51 mouse cellular contexts compared by ENCODE assay signal in the genomic region with DNA sequence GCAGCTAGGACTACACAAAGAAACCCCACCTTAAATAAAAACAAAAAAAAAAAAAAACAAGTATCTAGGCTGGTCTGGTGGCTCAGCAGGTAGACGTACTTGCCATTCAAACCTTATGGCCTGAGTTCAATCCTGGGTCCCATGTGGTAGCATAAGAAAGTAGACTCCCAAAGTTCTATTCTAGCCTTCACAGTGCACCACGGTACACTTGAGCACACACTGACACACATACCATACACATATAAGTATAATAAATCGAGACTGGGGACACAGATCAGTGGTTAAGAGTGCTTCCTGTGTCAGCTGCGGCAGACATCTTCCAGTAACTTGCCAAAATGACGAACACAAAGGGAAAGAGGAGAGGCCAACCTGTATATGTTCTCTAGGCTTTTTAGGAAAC. TPM values are rescaled to one million over a fixed set of nuclear protein-coding genes. Genes with fewer than 3 reads are reported as not detected.
"Had no signal": no experiment of that assay in that cellular context is flagged by ENCODE, and none has a peak within 500 bp of the region (broad histone marks: within the 10 kb centered on the region; RNA-seq: fewer than 3 reads in every experiment).

No protein-coding gene starts in this region.

- H3K27me3 ChIP-seq: heart, embryonic 12.5 days; hindbrain, embryonic 12.5 days; hindbrain, embryonic 13.5 days; hindbrain, embryonic 15.5 days had no signal

- H3K4me2 ChIP-seq: heart, embryonic 11.5 days; heart, embryonic 12.5 days; heart, embryonic 13.5 days; heart, embryonic 15.5 days; hindbrain, embryonic 12.5 days; hindbrain, embryonic 13.5 days; hindbrain, embryonic 14.5 days; hindbrain, embryonic 15.5 days; intestine, embryonic 15.5 days; kidney, embryonic 15.5 days had no signal

- H3K27ac ChIP-seq: heart, embryonic 13.5 days; heart, embryonic 15.5 days; hindbrain, embryonic 10.5 days; hindbrain, embryonic 12.5 days; hindbrain, embryonic 13.5 days; hindbrain, embryonic 14.5 days; hindbrain, embryonic 15.5 days; hindbrain, postnatal 0 days; intestine, embryonic 15.5 days; kidney, embryonic 15.5 days; kidney, postnatal 0 days; layer of hippocampus, adult 2 months; left cerebral cortex, adult 2 months had no signal

- H3K36me3 ChIP-seq: heart, embryonic 12.5 days; heart, embryonic 13.5 days; heart, embryonic 15.5 days; hindbrain, embryonic 10.5 days; hindbrain, embryonic 12.5 days; hindbrain, embryonic 13.5 days; hindbrain, embryonic 15.5 days; intestine, embryonic 15.5 days; kidney, embryonic 15.5 days had no signal

- H3K4me1 ChIP-seq: hindbrain, embryonic 10.5 days; hindbrain, embryonic 12.5 days; hindbrain, embryonic 13.5 days; hindbrain, embryonic 15.5 days; kidney, embryonic 15.5 days had no signal

- H3K9ac ChIP-seq: heart, embryonic 12.5 days; heart, embryonic 13.5 days; heart, embryonic 15.5 days; hindbrain, embryonic 12.5 days; hindbrain, embryonic 13.5 days; hindbrain, embryonic 14.5 days; hindbrain, embryonic 15.5 days; intestine, embryonic 15.5 days; kidney, embryonic 15.5 days had no signal

- H3K4me3 ChIP-seq: heart, embryonic 12.5 days; heart, embryonic 13.5 days; heart, embryonic 15.5 days; hindbrain, embryonic 10.5 days; hindbrain, embryonic 12.5 days; hindbrain, embryonic 13.5 days; hindbrain, embryonic 15.5 days; intestine, embryonic 15.5 days; kidney, embryonic 15.5 days; layer of hippocampus, adult 2 months; left cerebral cortex, adult 2 months had no signal

- DNase-seq: heart, postnatal 14 days; heart, postnatal 36 days; heart, postnatal 4 days; kidney, adult 11 months; kidney, adult 18-20 months; kidney, adult 2 months; kidney, adult 8-10 months; kidney, adult 9 months; kidney, postnatal 10 days; kidney, postnatal 14 days; kidney, postnatal 25 days; kidney, postnatal 36 days; kidney, postnatal 4 days; layer of hippocampus, adult 9-11 months; layer of hippocampus, postnatal 36 days had no signal

- H3K9me3 ChIP-seq: heart, embryonic 12.5 days; heart, embryonic 13.5 days; heart, embryonic 15.5 days; hindbrain, embryonic 10.5 days; hindbrain, embryonic 12.5 days; hindbrain, embryonic 13.5 days; hindbrain, embryonic 15.5 days; intestine, embryonic 15.5 days; kidney, embryonic 15.5 days had no signal

RNA-seq across cellular contexts. Expression of a gene that starts 6.7 kb away (rescaled TPM):
- total RNA-seq: heart, postnatal 14 days; heart, postnatal 25 days; heart, postnatal 36 days; heart, postnatal 4 days; hematopoietic stem cell, adult 5-6 weeks; hindbrain, postnatal 0 days; layer of hippocampus, adult 18-20 months; layer of hippocampus, adult 2 months; layer of hippocampus, adult 8-10 months; layer of hippocampus, postnatal 10 days; layer of hippocampus, postnatal 14 days; layer of hippocampus, postnatal 25 days; layer of hippocampus, postnatal 36 days; left cerebral cortex, adult 18-20 months; left cerebral cortex, adult 2 months; left cerebral cortex, adult 8-10 months had no signal
- polyA plus RNA-seq: heart, embryonic 11.5 days; heart, embryonic 12.5 days; heart, embryonic 13.5 days; heart, embryonic 14.5 days; heart, embryonic 15.5 days; heart, embryonic 16.5 days; heart, postnatal 0 days; hindbrain, embryonic 10.5 days; hindbrain, embryonic 11.5 days; hindbrain, embryonic 12.5 days; hindbrain, embryonic 13.5 days; hindbrain, embryonic 14.5 days; hindbrain, embryonic 15.5 days; hindbrain, embryonic 16.5 days; hindbrain, postnatal 0 days; inflammation-experienced regulatory T-cells, adult 6 months; intestine, embryonic 14.5 days; intestine, embryonic 15.5 days; intestine, embryonic 16.5 days; intestine, postnatal 0 days; kidney, adult 2 months; kidney, embryonic 14.5 days; kidney, embryonic 15.5 days; kidney, embryonic 16.5 days; kidney, postnatal 0 days; large intestine, adult 2 months had no signal
